Mouse (Mus musculus) olfactory bulb, adult 2 months (tissue): Measurements from ENCODE around the gene Tapbp.

Experiments
- CTCF ChIP-seq: fragments of 200-500 bp; IDR thresholded peaks from 2 replicates; pipeline ENCODE4 v1.5.1; 2012; ENCODE audit warnings: low read depth, mild to moderate bottlenecking, low read length, moderate library complexity; ENCODE audit not compliant: insufficient read depth
- POLR2A ChIP-seq: fragments of 200-500 bp; IDR thresholded peaks from 2 replicates; pipeline ENCODE4 v1.6.1; 2012; ENCODE audit warnings: mild to moderate bottlenecking, low read depth, low read length, moderate library complexity; ENCODE audit not compliant: insufficient read depth

DNA sequence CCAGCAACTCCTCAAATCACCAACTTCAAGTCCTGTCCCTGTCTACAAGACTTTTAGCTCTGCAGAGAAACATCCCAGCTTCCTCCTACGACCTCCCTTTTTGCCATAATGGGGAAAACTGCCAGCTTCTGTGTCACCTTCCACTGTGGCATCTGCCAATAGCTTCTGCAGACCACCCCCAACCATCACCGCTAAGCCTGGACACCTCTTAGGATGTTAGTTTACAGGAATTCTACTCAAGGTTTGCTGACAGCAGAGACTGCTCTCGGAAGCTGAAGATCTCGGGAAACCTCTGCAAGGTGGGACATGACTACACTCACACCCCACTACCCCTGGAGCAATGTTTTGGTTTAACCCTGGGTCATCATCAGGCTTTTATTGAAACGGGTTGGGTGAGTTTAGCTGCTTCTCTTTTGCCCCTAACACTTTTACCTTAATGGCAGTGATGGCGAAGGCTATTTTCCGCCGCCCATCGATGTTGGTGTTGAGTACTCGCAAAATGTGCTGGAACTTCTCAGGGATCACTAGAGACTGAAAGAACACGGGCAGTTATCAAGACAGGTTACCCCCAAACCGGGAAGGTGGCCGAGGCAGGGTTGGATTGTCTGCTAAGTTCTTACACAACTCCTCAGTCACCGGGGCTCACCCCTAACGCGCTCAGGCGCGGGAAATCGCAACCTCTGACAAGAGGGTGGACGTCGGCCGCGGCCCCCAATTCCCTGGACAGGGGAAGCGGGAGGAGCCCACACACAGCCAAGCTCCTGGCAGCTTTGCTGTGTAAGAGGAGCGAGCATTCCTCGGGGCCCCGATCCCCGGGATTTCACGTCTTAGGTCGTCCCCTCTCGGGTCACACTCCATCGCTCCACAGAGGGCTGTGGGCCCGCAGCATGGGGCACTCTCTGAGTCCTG is 39.2 kb downstream of the Tapbp start:
- TF ChIP-seq POLR2A (no peak), CTCF (no peak)
